Mouse (Mus musculus): Measurements from ENCODE around the gene Tpp1.

Gene Tpp1

GRCm38 (mm10) chr7:105721916-105722315 lies 30.1 kb downstream of the Tpp1 start:
- Histone ChIP-seq H3K27me3 (ENCODE audit: control insufficient read depth, insufficient read depth, low read length, poor library complexity, severe bottlenecking) (no peaks in the 10 kb centered on the region), H3K36me3 (ENCODE audit: control insufficient read depth, insufficient read depth, low read length, poor library complexity, severe bottlenecking) (no peaks in the 10 kb centered on the region)
- DNase-seq (ENCODE audit: low read depth, low spot score) = no peak

- Histone ChIP-seq H3K27me3 (ENCODE audit: control insufficient read depth, insufficient read depth, low read length, poor library complexity, severe bottlenecking) (no peaks in the 10 kb centered on the region), H3K36me3 (ENCODE audit: control insufficient read depth, insufficient read depth, low read length, poor library complexity, severe bottlenecking) (no peaks in the 10 kb centered on the region)
- DNase-seq (ENCODE audit: low read depth, low spot score) = no peak
These were observed 36.7 kb downstream of the Tpp1 start for GRCm38 (mm10) chr7:105715366-105715765.

- Histone ChIP-seq H3K27me3 (ENCODE audit: control insufficient read depth, insufficient read depth, low read length, poor library complexity, severe bottlenecking) (no peaks in the 10 kb centered on the region), H3K36me3 (ENCODE audit: control insufficient read depth, insufficient read depth, low read length, poor library complexity, severe bottlenecking) (no peaks in the 10 kb centered on the region)
- no peak for DNase-seq (ENCODE audit: low read depth, low spot score)
These were observed 43.3 kb downstream of the Tpp1 start for GRCm38 (mm10) chr7:105708733-105709132.

GRCm38 (mm10) chr7:105703816-105704215 lies 48.2 kb downstream of the Tpp1 start:
- no peak for DNase-seq (ENCODE audit: low read depth, low spot score)
- H3K36me3 ChIP-seq (ENCODE audit: control insufficient read depth, insufficient read depth, low read length, poor library complexity, severe bottlenecking) = no peaks in the 10 kb centered on the region
- no peaks in the 10 kb centered on the region for H3K27me3 ChIP-seq (ENCODE audit: control insufficient read depth, insufficient read depth, low read length, poor library complexity, severe bottlenecking)

- no peaks in the 10 kb centered on the region for H3K36me3 ChIP-seq (ENCODE audit: control insufficient read depth, insufficient read depth, low read length, poor library complexity, severe bottlenecking)
- no peaks in the 10 kb centered on the region for H3K27me3 ChIP-seq (ENCODE audit: control insufficient read depth, insufficient read depth, low read length, poor library complexity, severe bottlenecking)
- no peak for DNase-seq (ENCODE audit: low read depth, low spot score)
These were observed 48.9 kb downstream of the Tpp1 start for GRCm38 (mm10) chr7:105703184-105703583.
